In genomic region chr2:75938117-75939063, GRCm38 (mm10) we compare ENCODE assay signal across 8 mouse cellular contexts. TPM values are rescaled to one million over a fixed set of nuclear protein-coding genes. Genes with fewer than 3 reads are reported as not detected.
DNase-seq lines count a peak whose midpoint lies in the region; ATAC-seq and TF ChIP-seq lines count a peak whose summit lies in the region.

Gene Ttc30b, minus strand, starts transcription at chr2:75938585.

- no peaks in the 10 kb centered on the region for H3K36me3 ChIP-seq in hindbrain, embryonic 10.5 days
- H3K36me3 ChIP-seq in lung, embryonic 15.5 days = no peaks in the 10 kb centered on the region
- no peaks in the 10 kb centered on the region for H3K36me3 ChIP-seq in thymus, adult 2 months (ENCODE audit: control insufficient read depth, insufficient read depth, low read length)

- ATAC-seq in lung, embryonic 15.5 days (ENCODE audit: borderline replicate concordance, extremely low read depth, low FRiP score, low TSS enrichment) = peak; percentile 89

- 4% methylated on average over 42 of the region's 42 CpGs for WGBS in hindbrain, embryonic 10.5 days
- WGBS in lung, embryonic 15.5 days = 2% methylated on average over 42 of the region's 42 CpGs
- WGBS in olfactory bulb, adult 2 months = 2% methylated on average over 42 of the region's 42 CpGs
- 10% methylated on average over 35 of the region's 42 CpGs for WGBS in thymus, adult 2 months

- H3K4me2 ChIP-seq in lung, embryonic 15.5 days = peak within 1 kb of the TSS; percentile 58

- TF ChIP-seq POLR2A in olfactory bulb, adult 2 months (IDR thresholded peaks at IDR 0.05; ENCODE audit: insufficient read depth, low read depth, low read length) = no peak
- no peak for TF ChIP-seq POLR2A in thymus, adult 2 months (IDR thresholded peaks at IDR 0.05; ENCODE audit: control insufficient read depth, extremely low read depth, insufficient read depth, low read length, poor library complexity)

- no peak for TF ChIP-seq CTCF in olfactory bulb, adult 2 months (IDR thresholded peaks at IDR 0.05; ENCODE audit: insufficient read depth, low read depth, low read length)
- TF ChIP-seq CTCF in thymus, adult 2 months (IDR thresholded peaks at IDR 0.05; ENCODE audit: borderline replicate concordance, control insufficient read depth, extremely low read depth, insufficient read depth, low read length, poor library complexity) = no peak

- peaks cover 12% of the 10 kb centered on the region for H3K4me1 ChIP-seq in hindbrain, embryonic 10.5 days (replicated peaks)
- H3K4me1 ChIP-seq in lung, embryonic 15.5 days = 0 out of 2 replicates have a peak, but pooled peaks cover 5% of the 10 kb centered on the region
- H3K4me1 ChIP-seq in olfactory bulb, adult 2 months (ENCODE audit: control insufficient read depth, insufficient read depth, low read length) = peaks cover 4% of the 10 kb centered on the region; the same call in 1 of the 2 replicates
- peaks cover 6% of the 10 kb centered on the region for H3K4me1 ChIP-seq in thymus, adult 2 months (replicated peaks; ENCODE audit: control insufficient read depth, insufficient read depth, low read length)

- DNase-seq in MN1 (ENCODE audit: low spot score) = peak; percentile 89
- peak; percentile 88 for DNase-seq in cerebellum, adult 9-10 months
- DNase-seq in frontal cortex, adult 2 months (ENCODE audit: extremely low spot score in 1 of 2, low spot score in 1 of 2) = peak; percentile 37 to 86
- DNase-seq in hindbrain, embryonic 10.5 days (ENCODE audit: low spot score) = peak; percentile 84
- DNase-seq in layer of hippocampus, adult 9-10 months (ENCODE audit: low spot score) = peak; percentile 65
- peak; percentile 72 for DNase-seq in thymus, adult 2 months

- peak within 1 kb of the TSS; percentile 91 for H3K27ac ChIP-seq in hindbrain, embryonic 10.5 days
- H3K27ac ChIP-seq in lung, embryonic 15.5 days = peak within 1 kb of the TSS; percentile 66
- peak within 1 kb of the TSS; percentile 90 for H3K27ac ChIP-seq in olfactory bulb, adult 2 months (ENCODE audit: insufficient read depth, low read depth, low read length)
- no peak within 1 kb of the TSS for H3K27ac ChIP-seq in thymus, adult 2 months (ENCODE audit: control insufficient read depth, insufficient read depth, low read length)

- no peaks in the 10 kb centered on the region for H3K9me3 ChIP-seq in hindbrain, embryonic 10.5 days
- no peaks in the 10 kb centered on the region for H3K9me3 ChIP-seq in lung, embryonic 15.5 days

- peak within 1 kb of the TSS; percentile 59 for H3K4me3 ChIP-seq in hindbrain, embryonic 10.5 days
- peak within 1 kb of the TSS; percentile 51 for H3K4me3 ChIP-seq in lung, embryonic 15.5 days
- peak within 1 kb of the TSS; percentile 65 for H3K4me3 ChIP-seq in olfactory bulb, adult 2 months (ENCODE audit: insufficient read depth, low read depth, low read length)
- peak within 1 kb of the TSS; percentile 56 for H3K4me3 ChIP-seq in thymus, adult 2 months (ENCODE audit: control insufficient read depth, insufficient read depth, low read length)

- H3K27me3 ChIP-seq in hindbrain, embryonic 10.5 days (ENCODE audit: insufficient read depth, poor library complexity, severe bottlenecking) = no peaks in the 10 kb centered on the region
- H3K27me3 ChIP-seq in lung, embryonic 15.5 days = no peaks in the 10 kb centered on the region
- H3K27me3 ChIP-seq in thymus, adult 2 months (ENCODE audit: control insufficient read depth, insufficient read depth, low read length) = no peaks in the 10 kb centered on the region

- H3K9ac ChIP-seq in lung, embryonic 15.5 days = peak within 1 kb of the TSS; percentile 28

RNA-seq across cellular contexts. Expression of gene Ttc30b, which starts in this region (rescaled TPM):
- polyA plus RNA-seq in frontal cortex, adult 2 months (2012; rRNA removed) = 11.0 and 12.0 TPM in 2 replicates
- 6.4 and 10.0 TPM in 2 replicates for polyA plus RNA-seq in hindbrain, embryonic 10.5 days (2016; fragmentation: Nextera tagmentation; extraction: Ambion mirVana)
- polyA plus RNA-seq in lung, embryonic 15.5 days (2015; fragmentation: Nextera tagmentation; extraction: Ambion mirVana) = 15.5 and 16.9 TPM in 2 replicates
- not detected in 2 replicates for polyA plus RNA-seq in olfactory bulb, adult 2 months (2012; ENCODE audit: insufficient read depth, insufficient read length, low replicate concordance, missing spikeins)
- polyA plus RNA-seq in thymus, adult 2 months (2012; rRNA removed) = 3.9 and 4.4 TPM in 2 replicates
